Mouse (Mus musculus) small intestine, adult 2 months (tissue): Measurements from ENCODE around the gene Gm49711.

ENCODE experiments used
- CTCF ChIP-seq: fragments of 200-500 bp; IDR thresholded peaks from 2 replicates; pipeline ENCODE4 v1.5.1; 2012; ENCODE audit warnings: low read depth, mild to moderate bottlenecking, control low read depth, inconsistent platforms, low read length, moderate library complexity, mixed read lengths; ENCODE audit not compliant: insufficient replicate concordance, insufficient read length; ENCODE audit errors: extremely low read depth
- POLR2A ChIP-seq: fragments of 200-500 bp; IDR thresholded peaks from 2 replicates; pipeline ENCODE4 v1.6.1; 2012; ENCODE audit warnings: low read depth, mild to moderate bottlenecking, control low read depth, inconsistent platforms, low read length, moderate library complexity

DNA sequence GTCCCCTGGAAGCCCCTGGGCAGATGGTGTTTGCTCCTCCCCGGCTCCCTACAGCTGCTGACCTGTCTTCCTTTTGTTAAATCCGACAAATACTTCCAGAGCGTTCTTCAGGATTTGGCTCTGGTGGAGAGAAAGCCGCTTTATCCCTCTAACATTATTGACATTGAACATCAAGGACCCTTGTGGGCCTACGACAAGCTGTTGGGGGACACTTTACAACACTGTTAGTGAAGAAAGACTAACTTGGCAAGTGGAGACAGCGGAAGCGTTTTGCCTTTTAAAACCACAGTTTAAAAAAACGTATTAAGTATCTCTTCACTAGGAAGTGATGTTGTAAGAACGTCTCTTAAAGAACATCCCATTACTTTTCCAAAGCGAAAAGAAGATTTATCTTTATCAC lies 5.5 kb upstream of the Gm49711 start:
- TF ChIP-seq CTCF: no peak
- TF ChIP-seq POLR2A: no peak
